Mouse (Mus musculus) forebrain, postnatal 0 days (tissue): ENCODE measurements at regions not wholly inside any gene's neighbourhood (a gene's known extent, or its start where the extent isn't known, plus 50 kb on each side); places are given as distances from the start of the nearest gene placed in this dataset.

Experiments used
- ATAC-seq: fragments of 200-750 bp; cut with Nextera tagmentation; 2 replicates; pipeline ENCODE4 v1.8.0; 2017; ENCODE audit warnings: mild to moderate bottlenecking, moderate library complexity
- DNase-seq: peaks from one replicate; pipeline ENCODE4 v3.0.0-alpha.2; 2015
- H3K27ac ChIP-seq: fragments of 300-500 bp; sonication (generic); 2 replicates; pipeline ENCODE4 v1.5.1; 2014; ENCODE audit warnings: low read depth, mild to moderate bottlenecking, antibody characterized with exemption, low read length, moderate library complexity, mixed read lengths
- H3K27me3 ChIP-seq: fragments of 300-500 bp; sonication (generic); 2 replicates; pipeline ENCODE4 v1.6.1; 2014; ENCODE audit warnings: mild to moderate bottlenecking, low read length, mixed read lengths; ENCODE audit not compliant: insufficient read depth
- H3K36me3 ChIP-seq: fragments of 300-500 bp; sonication (generic); 2 replicates; pipeline ENCODE4 v1.6.1; 2014; ENCODE audit warnings: mild to moderate bottlenecking, moderate library complexity; ENCODE audit not compliant: insufficient read depth
- H3K4me1 ChIP-seq: fragments of 300-500 bp; sonication (generic); 2 replicates; pipeline ENCODE4 v1.6.1; 2014; ENCODE audit warnings: antibody characterized with exemption; ENCODE audit not compliant: insufficient read depth
- H3K4me2 ChIP-seq: fragments of 300-500 bp; sonication (generic); 2 replicates; pipeline ENCODE4 v1.6.1; 2014; ENCODE audit warnings: low read depth, mild to moderate bottlenecking, moderate library complexity
- H3K4me3 ChIP-seq: fragments of 300-500 bp; sonication (generic); 2 replicates; pipeline ENCODE4 v1.5.1; 2014; ENCODE audit warnings: low read depth, low read length, mixed read lengths
- H3K9ac ChIP-seq: fragments of 300-500 bp; sonication (generic); 2 replicates; pipeline ENCODE4 v1.6.1; 2014; ENCODE audit warnings: mild to moderate bottlenecking
- H3K9me3 ChIP-seq: fragments of 300-500 bp; sonication (generic); 2 replicates; pipeline ENCODE4 v1.6.1; 2016; ENCODE audit warnings: low read length
- CTCF ChIP-seq: sonication (generic); IDR thresholded peaks from 2 replicates; pipeline ENCODE4 v1.5.1; 2016; ENCODE audit warnings: antibody characterized with exemption, control low read depth, low read depth
- WGBS: fragments of 180-500 bp; shearing (Covaris S2); extraction: QIAGEN DNeasy Blood & Tissue Kit; methylation state at CpG from one replicate; pipeline ENCODE4 v1.1.7; 2014; 5-methylcytosine and 5-hydroxymethylcytosine counted together

DNA sequence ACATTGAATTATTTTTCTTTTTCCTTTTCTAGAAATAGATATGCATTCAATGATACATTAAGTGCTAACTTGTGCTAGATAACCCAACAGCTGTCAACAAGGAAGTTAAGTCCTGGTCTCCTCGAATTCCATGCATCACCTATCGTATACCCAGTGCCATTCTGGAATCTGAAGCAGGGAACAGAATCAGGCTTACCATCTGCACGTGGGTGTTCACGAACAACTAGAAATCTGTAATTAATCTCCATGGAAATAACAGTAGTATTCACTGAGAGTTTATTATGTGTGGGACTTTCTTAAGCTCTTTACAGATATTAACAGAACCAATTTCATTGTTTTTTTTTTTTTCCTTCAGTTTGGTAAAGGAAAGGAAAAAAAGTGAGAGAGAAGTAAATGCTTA, 701.4 kb upstream of the Tmpo start:
- no peak for TF ChIP-seq CTCF
- no peak overlapping the region for H3K4me2 ChIP-seq
- no peak for DNase-seq
- H3K9me3 ChIP-seq: no peaks in the 10 kb centered on the region
- 68% methylated on average over 4 of the region's 4 CpGs for WGBS
- H3K4me1 ChIP-seq: no peaks in the 10 kb centered on the region
- no peak for ATAC-seq
- H3K27me3 ChIP-seq: peaks cover 4% of the 10 kb centered on the region
- no peak overlapping the region for H3K4me3 ChIP-seq
- H3K36me3 ChIP-seq: no peaks in the 10 kb centered on the region
- no peak overlapping the region for H3K27ac ChIP-seq
- no peak overlapping the region for H3K9ac ChIP-seq

GRCm38 (mm10) chr10:91881521-91882228, 700.6 kb upstream of the Tmpo start:
- no peak for TF ChIP-seq CTCF
- no peak overlapping the region for H3K9ac ChIP-seq
- WGBS: 10% methylated on average over 9 of the region's 9 CpGs
- no peak overlapping the region for H3K4me2 ChIP-seq
- ATAC-seq (peak; percentile 71; the same call in 1 of the 2 replicates), DNase-seq (peak; percentile 38)
- H3K27me3 ChIP-seq: peaks cover 4% of the 10 kb centered on the region
- no peak overlapping the region for H3K27ac ChIP-seq
- no peaks in the 10 kb centered on the region for H3K4me1 ChIP-seq
- no peak overlapping the region for H3K4me3 ChIP-seq
- no peaks in the 10 kb centered on the region for H3K9me3 ChIP-seq
- no peaks in the 10 kb centered on the region for H3K36me3 ChIP-seq

DNA sequence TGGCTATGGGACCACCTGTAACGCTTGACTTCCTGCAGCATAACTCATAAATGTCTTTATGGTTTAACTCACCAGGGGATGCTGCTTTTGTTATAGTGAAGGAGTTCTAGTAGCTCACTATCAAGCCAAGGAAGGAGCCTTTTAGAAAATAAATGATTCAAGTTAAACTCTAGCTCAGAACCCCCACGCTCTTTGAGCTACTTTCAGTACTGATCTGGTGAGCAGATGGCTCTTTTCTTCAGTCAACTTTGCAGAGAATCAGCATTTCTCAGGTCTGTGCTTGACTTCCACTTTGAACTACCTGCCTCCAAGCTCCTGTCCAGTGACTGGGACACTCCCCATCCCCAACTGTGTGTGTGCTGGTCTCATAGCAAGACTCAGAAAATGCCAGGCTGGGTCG, 694.3 kb upstream of the Tmpo start:
- Histone ChIP-seq H3K27me3 (peaks cover 4% of the 10 kb centered on the region; the same call in 1 of the 2 replicates), H3K4me3 (no peak overlapping the region), H3K4me1 (no peaks in the 10 kb centered on the region), H3K36me3 (no peaks in the 10 kb centered on the region), H3K27ac (no peak overlapping the region), H3K9ac (no peak overlapping the region), H3K4me2 (no peak overlapping the region), H3K9me3 (no peaks in the 10 kb centered on the region)
- ATAC-seq: no peak
- no peak for DNase-seq
- TF ChIP-seq CTCF: no peak
- 79% methylated on average over 3 of the region's 3 CpGs for WGBS

DNA sequence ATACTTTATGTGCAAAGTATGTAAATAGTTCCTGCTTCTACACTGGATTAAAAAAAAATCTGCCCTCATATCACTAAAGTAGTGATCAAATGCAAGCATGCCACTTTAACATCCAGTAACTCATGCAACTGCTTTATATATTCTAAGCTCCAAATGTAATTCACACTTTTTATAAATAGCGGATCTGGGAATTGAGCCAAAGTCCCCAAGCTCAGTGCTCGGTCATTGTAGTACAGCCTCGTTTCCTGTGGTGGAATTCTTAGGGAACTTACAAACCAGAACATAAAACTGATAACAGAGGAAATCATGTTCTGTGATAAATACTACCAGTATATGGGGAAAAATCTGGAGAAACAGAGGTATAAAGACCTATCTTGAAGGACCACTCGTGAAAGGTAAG, 690.1 kb upstream of the Tmpo start:
- Histone ChIP-seq H3K9me3 (no peaks in the 10 kb centered on the region), H3K9ac (no peak overlapping the region), H3K4me2 (no peak overlapping the region), H3K4me1 (no peaks in the 10 kb centered on the region), H3K27me3 (no peaks in the 10 kb centered on the region), H3K4me3 (no peak overlapping the region), H3K27ac (no peak overlapping the region), H3K36me3 (no peaks in the 10 kb centered on the region)
- ATAC-seq (no peak), DNase-seq (peak; percentile 30)
- 33% methylated on average over 4 of the region's 4 CpGs for WGBS
- no peak for TF ChIP-seq CTCF

- H3K27me3 ChIP-seq: no peaks in the 10 kb centered on the region
- H3K4me3 ChIP-seq: no peak overlapping the region
- no peak overlapping the region for H3K4me2 ChIP-seq
- H3K9me3 ChIP-seq: 0 out of 2 replicates have a peak, but pooled peaks cover 3% of the 10 kb centered on the region
- ATAC-seq (no peak), DNase-seq (no peak)
- no peaks in the 10 kb centered on the region for H3K4me1 ChIP-seq
- H3K27ac ChIP-seq: no peak overlapping the region
- no peak for TF ChIP-seq CTCF
- no peaks in the 10 kb centered on the region for H3K36me3 ChIP-seq
- H3K9ac ChIP-seq: no peak overlapping the region
- 34% methylated on average over 6 of the region's 6 CpGs for WGBS
Measured at GRCm38 (mm10) chr10:91858711-91859595, 677.8 kb upstream of the Tmpo start.

- TF ChIP-seq CTCF: no peak
- H3K27me3 ChIP-seq: no peaks in the 10 kb centered on the region
- no peaks in the 10 kb centered on the region for H3K4me1 ChIP-seq
- H3K4me3 ChIP-seq: no peak overlapping the region
- no peaks in the 10 kb centered on the region for H3K9me3 ChIP-seq
- H3K36me3 ChIP-seq: no peaks in the 10 kb centered on the region
- WGBS: 38% methylated on average over 3 of the region's 3 CpGs
- ATAC-seq: peak; percentile 71
- no peak overlapping the region for H3K9ac ChIP-seq
- H3K27ac ChIP-seq: no peak overlapping the region
- no peak overlapping the region for H3K4me2 ChIP-seq
- DNase-seq: peak; percentile 20
Measured at GRCm38 (mm10) chr10:91827074-91827473, 646.0 kb upstream of the Tmpo start.

- H3K27me3 ChIP-seq: no peaks in the 10 kb centered on the region
- H3K9ac ChIP-seq: no peak overlapping the region
- no peaks in the 10 kb centered on the region for H3K36me3 ChIP-seq
- no peak overlapping the region for H3K4me2 ChIP-seq
- ATAC-seq (no peak), DNase-seq (no peak)
- no peaks in the 10 kb centered on the region for H3K4me1 ChIP-seq
- no peaks in the 10 kb centered on the region for H3K9me3 ChIP-seq
- 90% methylated on average over 5 of the region's 5 CpGs for WGBS
- no peak overlapping the region for H3K27ac ChIP-seq
- no peak for TF ChIP-seq CTCF
- no peak overlapping the region for H3K4me3 ChIP-seq
Measured at GRCm38 (mm10) chr10:91823499-91823898, 642.4 kb upstream of the Tmpo start.
